Mouse (Mus musculus): ENCODE measurements at regions not wholly inside any gene's neighbourhood (a gene's known extent, or its start where the extent isn't known, plus 50 kb on each side); places are given as distances from the start of the nearest gene placed in this dataset.

DNA sequence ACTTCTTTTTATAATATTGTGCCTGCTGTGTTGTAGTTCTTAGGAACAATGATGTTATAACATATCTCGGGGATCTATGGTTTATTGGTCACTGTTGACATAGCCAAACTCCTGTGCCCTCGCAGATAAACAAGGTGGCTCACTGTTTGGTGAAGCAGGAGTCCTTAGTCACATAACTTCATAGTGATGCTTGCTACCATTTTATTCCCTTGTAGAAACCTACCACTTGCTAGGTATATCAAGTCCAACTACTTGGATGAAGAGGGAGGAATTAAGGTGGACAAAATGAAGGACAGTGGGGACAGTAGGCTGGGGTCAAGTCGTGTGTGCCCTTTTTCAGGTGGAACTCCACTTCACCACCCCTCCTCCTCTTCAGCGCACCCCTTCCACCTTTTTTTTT, 146.7 kb upstream of the Bcl6 start:
- H3K9ac ChIP-seq (ENCODE audit: low read length) = no peak overlapping the region
- H3K9me3 ChIP-seq (ENCODE audit: control insufficient read depth, low read length) = no peaks in the 10 kb centered on the region
- WGBS = 86% methylated on average over 4 of the region's 4 CpGs
- H3K4me2 ChIP-seq (ENCODE audit: low read length) = no peak overlapping the region
- peaks cover 4% of the 10 kb centered on the region in 2 experiments; a peak in 3 of 4 replicates for H3K4me1 ChIP-seq (ENCODE audit: control insufficient read depth in 2 of 2, insufficient read depth in 2 of 2, low read length in 2 of 2)
- H3K27me3 ChIP-seq (ENCODE audit: control insufficient read depth, insufficient read depth, low read length) = no peaks in the 10 kb centered on the region
- H3K27ac ChIP-seq (replicated peaks in 1 of 2; ENCODE audit: control insufficient read depth in 1 of 2, insufficient read depth in 1 of 2, low read depth in 2 of 2, low read length in 2 of 2) = no peak overlapping the region
- no peaks in the 10 kb centered on the region for H3K36me3 ChIP-seq (ENCODE audit: control insufficient read depth, insufficient read depth, low read length)
- H3K4me3 ChIP-seq (ENCODE audit: control insufficient read depth in 1 of 2, insufficient read depth in 1 of 2, low read depth in 1 of 2, low read length in 2 of 2) = no peak overlapping the region
- ATAC-seq (ENCODE audit: insufficient number of reproducible peaks, insufficient read depth, low FRiP score, low read depth) = no peak

DNA sequence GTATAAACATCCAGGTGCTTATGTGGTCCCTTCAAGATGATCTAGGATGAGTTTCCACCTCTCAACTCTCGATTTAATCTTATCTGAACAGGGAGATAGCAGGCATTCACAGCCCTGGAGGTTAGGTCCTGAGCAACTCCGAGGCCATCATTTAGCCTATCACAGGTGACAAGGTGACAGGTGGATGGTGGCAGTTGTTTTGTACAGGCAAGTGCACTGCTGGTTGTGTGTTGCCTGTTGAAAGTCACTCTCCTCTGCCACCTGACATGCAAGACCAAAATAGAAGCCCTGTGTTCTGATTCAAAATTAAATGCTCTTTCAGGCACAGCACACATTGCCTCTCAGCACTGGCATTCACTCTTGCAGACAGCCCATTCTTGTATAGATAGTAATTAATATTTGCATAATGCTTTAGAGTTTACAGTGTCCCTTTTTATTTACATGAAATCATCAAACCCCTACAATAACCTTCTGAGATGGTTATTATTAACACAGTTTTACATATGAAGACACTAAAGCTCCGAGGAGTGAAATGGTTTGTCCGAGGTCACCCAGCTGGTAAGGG, 145.9 kb upstream of the Bcl6 start:
- H3K9me3 ChIP-seq (ENCODE audit: control insufficient read depth, low read length) = no peaks in the 10 kb centered on the region
- WGBS = 50% methylated on average over 4 of the region's 4 CpGs
- H3K9ac ChIP-seq (ENCODE audit: low read length) = no peak overlapping the region
- H3K36me3 ChIP-seq (ENCODE audit: control insufficient read depth, insufficient read depth, low read length) = no peaks in the 10 kb centered on the region
- H3K27ac ChIP-seq (replicated peaks in 1 of 2; ENCODE audit: control insufficient read depth in 1 of 2, insufficient read depth in 1 of 2, low read depth in 2 of 2, low read length in 2 of 2) = no peak overlapping the region
- no peaks in the 10 kb centered on the region for H3K27me3 ChIP-seq (ENCODE audit: control insufficient read depth, insufficient read depth, low read length)
- H3K4me1 ChIP-seq (ENCODE audit: control insufficient read depth in 2 of 2, insufficient read depth in 2 of 2, low read length in 2 of 2) = peaks cover 4 to 5% of the 10 kb centered on the region in 2 experiments; a peak in 3 of 4 replicates
- H3K4me3 ChIP-seq (ENCODE audit: control insufficient read depth in 1 of 2, insufficient read depth in 1 of 2, low read depth in 1 of 2, low read length in 2 of 2) = no peak overlapping the region
- no peak for ATAC-seq (ENCODE audit: insufficient number of reproducible peaks, insufficient read depth, low FRiP score, low read depth)
- no peak overlapping the region for H3K4me2 ChIP-seq (ENCODE audit: low read length)

DNA sequence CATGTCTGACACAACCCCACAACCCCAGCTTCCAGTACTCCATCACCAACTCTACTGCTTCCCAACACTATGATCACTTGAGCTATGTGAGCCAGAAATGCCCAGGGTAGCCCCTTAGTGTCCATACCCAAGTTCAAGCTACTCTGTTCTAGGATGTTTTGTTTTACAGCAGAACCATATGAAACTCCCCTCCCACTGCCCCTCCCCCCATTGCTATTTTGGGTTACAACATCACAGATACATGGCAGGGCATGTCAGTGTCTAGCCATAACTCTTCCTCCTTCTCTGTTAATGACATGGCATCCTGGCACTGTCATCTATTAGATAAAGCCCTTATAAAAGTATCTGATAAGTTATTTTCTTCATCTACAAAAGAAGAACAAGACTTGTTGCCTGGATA, 142.0 kb upstream of the Bcl6 start:
- Histone ChIP-seq H3K4me3 (ENCODE audit: control insufficient read depth in 1 of 2, insufficient read depth in 1 of 2, low read depth in 1 of 2, low read length in 2 of 2) (no peak overlapping the region), H3K9me3 (ENCODE audit: control insufficient read depth, low read length) (no peaks in the 10 kb centered on the region), H3K36me3 (ENCODE audit: control insufficient read depth, insufficient read depth, low read length) (no peaks in the 10 kb centered on the region), H3K4me2 (ENCODE audit: low read length) (no peak overlapping the region), H3K4me1 (ENCODE audit: control insufficient read depth in 2 of 2, insufficient read depth in 2 of 2, low read length in 2 of 2) (peaks cover 4 to 5% of the 10 kb centered on the region in 2 experiments; a peak in 3 of 4 replicates), H3K27ac (replicated peaks in 1 of 2; ENCODE audit: control insufficient read depth in 1 of 2, insufficient read depth in 1 of 2, low read depth in 2 of 2, low read length in 2 of 2) (no peak overlapping the region), H3K27me3 (ENCODE audit: control insufficient read depth, insufficient read depth, low read length) (no peaks in the 10 kb centered on the region), H3K9ac (ENCODE audit: low read length) (no peak overlapping the region)
- ATAC-seq (ENCODE audit: insufficient number of reproducible peaks, insufficient read depth, low FRiP score, low read depth) = no peak

DNA sequence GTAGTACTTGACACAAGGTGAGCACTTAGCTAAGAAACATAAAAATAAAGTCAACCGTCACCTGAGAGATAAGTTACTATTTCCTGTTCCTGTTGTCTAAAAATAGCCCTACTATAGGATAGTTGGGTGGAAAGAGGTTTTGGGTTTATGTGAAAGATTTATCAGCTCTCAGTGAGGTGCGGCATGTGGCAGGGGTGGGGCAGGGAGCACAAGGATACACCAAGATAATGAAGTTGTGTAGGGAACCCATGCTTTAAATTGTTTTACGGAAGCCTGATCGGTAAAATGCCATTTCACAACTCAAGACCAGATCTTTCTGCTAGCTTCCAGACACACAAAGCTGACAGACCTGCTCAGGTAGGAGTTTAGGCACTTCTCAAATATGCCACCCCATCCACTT, 141.0 kb upstream of the Bcl6 start:
- no peak for ATAC-seq (ENCODE audit: insufficient number of reproducible peaks, insufficient read depth, low FRiP score, low read depth)

DNA sequence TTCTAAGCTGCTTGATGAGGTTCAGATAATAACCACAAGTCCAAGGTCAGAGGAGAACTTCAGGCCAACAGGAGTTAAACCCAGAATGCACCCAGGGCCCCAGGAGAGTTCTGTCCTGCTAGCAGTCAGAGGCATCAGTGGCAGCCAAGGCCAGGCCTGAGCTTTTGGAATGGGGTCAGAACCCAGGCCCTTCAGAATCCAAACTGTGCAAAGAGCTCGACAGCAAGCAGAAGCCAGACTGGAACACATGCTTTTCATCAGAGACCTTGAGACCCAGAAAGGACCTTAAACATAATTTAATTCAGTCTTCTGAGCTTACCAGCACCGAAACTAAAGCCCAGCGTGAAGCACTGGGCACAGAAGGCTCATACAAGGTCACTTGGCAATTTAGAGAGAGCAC, 139.9 kb upstream of the Bcl6 start:
- Histone ChIP-seq H3K9ac (ENCODE audit: low read length) (no peak overlapping the region), H3K9me3 (ENCODE audit: control insufficient read depth, low read length) (no peaks in the 10 kb centered on the region), H3K27ac (replicated peaks in 1 of 2; ENCODE audit: control insufficient read depth in 1 of 2, insufficient read depth in 1 of 2, low read depth in 2 of 2, low read length in 2 of 2) (no peak overlapping the region), H3K4me1 (ENCODE audit: control insufficient read depth in 2 of 2, insufficient read depth in 2 of 2, low read length in 2 of 2) (peaks cover 0 to 5% of the 10 kb centered on the region in 2 experiments; a peak in 2 of 4 replicates), H3K4me2 (ENCODE audit: low read length) (no peak overlapping the region), H3K4me3 (ENCODE audit: control insufficient read depth in 1 of 2, insufficient read depth in 1 of 2, low read depth in 1 of 2, low read length in 2 of 2) (no peak overlapping the region), H3K36me3 (ENCODE audit: control insufficient read depth, insufficient read depth, low read length) (no peaks in the 10 kb centered on the region), H3K27me3 (ENCODE audit: control insufficient read depth, insufficient read depth, low read length) (no peaks in the 10 kb centered on the region)
- 65% methylated on average over 3 of the region's 3 CpGs for WGBS
- no peak for ATAC-seq (ENCODE audit: insufficient number of reproducible peaks, insufficient read depth, low FRiP score, low read depth)

More for the DNA sequence above, 141.0 kb upstream of the Bcl6 start:
- Histone ChIP-seq H3K4me3 (ENCODE audit: control insufficient read depth in 1 of 2, insufficient read depth in 1 of 2, low read depth in 1 of 2, low read length in 2 of 2) (no peak overlapping the region), H3K9ac (ENCODE audit: low read length) (no peak overlapping the region), H3K27ac (replicated peaks in 1 of 2; ENCODE audit: control insufficient read depth in 1 of 2, insufficient read depth in 1 of 2, low read depth in 2 of 2, low read length in 2 of 2) (no peak overlapping the region), H3K4me2 (ENCODE audit: low read length) (no peak overlapping the region), H3K27me3 (ENCODE audit: control insufficient read depth, insufficient read depth, low read length) (no peaks in the 10 kb centered on the region), H3K4me1 (ENCODE audit: control insufficient read depth in 2 of 2, insufficient read depth in 2 of 2, low read length in 2 of 2) (peaks cover 4 to 5% of the 10 kb centered on the region in 2 experiments; a peak in 3 of 4 replicates), H3K9me3 (ENCODE audit: control insufficient read depth, low read length) (no peaks in the 10 kb centered on the region), H3K36me3 (ENCODE audit: control insufficient read depth, insufficient read depth, low read length) (no peaks in the 10 kb centered on the region)
- WGBS = 71% methylated on average over 4 of the region's 4 CpGs

DNA sequence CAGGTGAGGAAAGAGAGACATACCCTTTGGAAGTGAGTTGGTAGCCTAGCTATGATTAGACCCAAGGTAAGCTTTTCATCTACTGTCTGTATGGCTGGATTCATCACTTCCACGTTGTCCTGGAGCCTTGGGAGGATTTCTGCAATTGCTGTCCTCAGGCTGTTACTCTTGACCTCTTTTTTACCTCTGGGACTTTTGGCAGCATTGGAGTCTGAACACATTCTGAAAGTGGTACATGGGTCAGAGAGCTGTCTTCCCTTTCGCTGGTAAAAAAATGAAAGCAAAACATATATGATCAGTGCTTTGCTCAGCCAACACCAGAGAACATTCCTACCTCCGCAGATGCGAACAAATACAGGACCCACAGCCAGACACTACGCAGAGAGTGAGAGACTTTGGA, 136.1 kb upstream of the Bcl6 start:
- no peak for ATAC-seq (ENCODE audit: insufficient number of reproducible peaks, insufficient read depth, low FRiP score, low read depth)

DNA sequence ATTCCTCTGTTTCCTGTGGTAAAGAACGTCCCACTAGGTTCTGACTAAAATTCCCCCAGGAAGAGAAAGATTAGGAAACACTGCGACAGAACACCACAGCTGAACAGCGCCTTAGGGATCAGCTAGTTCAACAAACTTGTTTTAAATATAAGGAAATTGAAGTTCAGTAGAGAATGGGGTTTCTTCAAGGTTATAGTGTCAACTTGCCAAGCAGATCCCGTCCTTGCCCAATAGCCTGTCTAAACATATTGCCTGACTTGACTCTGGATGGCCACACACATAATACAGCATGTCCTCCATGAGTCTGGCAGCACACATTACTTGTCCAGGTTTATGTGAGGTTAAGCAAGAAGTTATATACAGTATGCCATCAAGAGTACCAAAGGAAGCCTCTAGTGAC, 135.4 kb upstream of the Bcl6 start:
- 72% methylated on average over 4 of the region's 4 CpGs for WGBS
- no peaks in the 10 kb centered on the region for H3K27me3 ChIP-seq (ENCODE audit: control insufficient read depth, insufficient read depth, low read length)
- H3K4me1 ChIP-seq (ENCODE audit: control insufficient read depth in 2 of 2, insufficient read depth in 2 of 2, low read length in 2 of 2) = no peaks in the 10 kb centered on the region; a peak in 1 of 4 replicates
- no peaks in the 10 kb centered on the region for H3K9me3 ChIP-seq (ENCODE audit: control insufficient read depth, low read length)
- H3K9ac ChIP-seq (ENCODE audit: low read length) = no peak overlapping the region
- no peaks in the 10 kb centered on the region for H3K36me3 ChIP-seq (ENCODE audit: control insufficient read depth, insufficient read depth, low read length)
- H3K27ac ChIP-seq (replicated peaks in 1 of 2; ENCODE audit: control insufficient read depth in 1 of 2, insufficient read depth in 1 of 2, low read depth in 2 of 2, low read length in 2 of 2) = no peak overlapping the region
- no peak for ATAC-seq (ENCODE audit: insufficient number of reproducible peaks, insufficient read depth, low FRiP score, low read depth)
- H3K4me3 ChIP-seq (ENCODE audit: control insufficient read depth in 1 of 2, insufficient read depth in 1 of 2, low read depth in 1 of 2, low read length in 2 of 2) = no peak overlapping the region
- no peak overlapping the region for H3K4me2 ChIP-seq (ENCODE audit: low read length)

More for the DNA sequence above, 136.1 kb upstream of the Bcl6 start:
- no peak overlapping the region for H3K4me3 ChIP-seq (ENCODE audit: control insufficient read depth in 1 of 2, insufficient read depth in 1 of 2, low read depth in 1 of 2, low read length in 2 of 2)
- no peaks in the 10 kb centered on the region; a peak in 1 of 4 replicates for H3K4me1 ChIP-seq (ENCODE audit: control insufficient read depth in 2 of 2, insufficient read depth in 2 of 2, low read length in 2 of 2)
- no peaks in the 10 kb centered on the region for H3K27me3 ChIP-seq (ENCODE audit: control insufficient read depth, insufficient read depth, low read length)
- no peak overlapping the region for H3K9ac ChIP-seq (ENCODE audit: low read length)
- H3K36me3 ChIP-seq (ENCODE audit: control insufficient read depth, insufficient read depth, low read length) = no peaks in the 10 kb centered on the region
- H3K4me2 ChIP-seq (ENCODE audit: low read length) = no peak overlapping the region
- no peak overlapping the region for H3K27ac ChIP-seq (replicated peaks in 1 of 2; ENCODE audit: control insufficient read depth in 1 of 2, insufficient read depth in 1 of 2, low read depth in 2 of 2, low read length in 2 of 2)
- 86% methylated on average over 5 of the region's 5 CpGs for WGBS
- H3K9me3 ChIP-seq (ENCODE audit: control insufficient read depth, low read length) = no peaks in the 10 kb centered on the region

DNA sequence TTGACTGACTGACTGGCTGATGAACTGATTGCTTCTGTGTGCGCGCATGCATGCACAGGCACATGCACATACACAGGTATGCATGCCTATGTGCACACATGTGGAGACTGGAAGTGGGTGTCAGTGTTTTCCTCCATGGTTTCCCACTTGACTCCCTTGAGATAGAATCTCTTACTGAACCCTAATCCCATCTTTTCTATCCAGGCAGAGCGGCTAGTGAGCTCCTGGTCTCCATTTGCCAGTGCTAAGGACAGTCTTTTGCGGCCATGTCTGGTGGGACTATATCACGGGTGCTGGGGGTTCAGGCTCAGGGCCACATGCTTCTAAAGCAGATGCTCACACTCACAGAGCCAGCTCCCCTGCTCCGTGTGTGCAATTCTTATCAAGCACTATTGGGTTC, 133.0 kb upstream of the Bcl6 start:
- no peaks in the 10 kb centered on the region for H3K4me1 ChIP-seq (ENCODE audit: control insufficient read depth in 2 of 2, insufficient read depth in 2 of 2, low read length in 2 of 2)
- no peaks in the 10 kb centered on the region for H3K9me3 ChIP-seq (ENCODE audit: control insufficient read depth, low read length)
- no peak overlapping the region for H3K27ac ChIP-seq (replicated peaks in 1 of 2; ENCODE audit: control insufficient read depth in 1 of 2, insufficient read depth in 1 of 2, low read depth in 2 of 2, low read length in 2 of 2)
- WGBS = 87% methylated on average over 6 of the region's 6 CpGs
- no peaks in the 10 kb centered on the region for H3K27me3 ChIP-seq (ENCODE audit: control insufficient read depth, insufficient read depth, low read length)
- ATAC-seq (ENCODE audit: insufficient number of reproducible peaks, insufficient read depth, low FRiP score, low read depth) = no peak
- H3K4me3 ChIP-seq (ENCODE audit: control insufficient read depth in 1 of 2, insufficient read depth in 1 of 2, low read depth in 1 of 2, low read length in 2 of 2) = no peak overlapping the region
- no peak overlapping the region for H3K9ac ChIP-seq (ENCODE audit: low read length)
- H3K4me2 ChIP-seq (ENCODE audit: low read length) = no peak overlapping the region
- no peaks in the 10 kb centered on the region for H3K36me3 ChIP-seq (ENCODE audit: control insufficient read depth, insufficient read depth, low read length)

Data from heart, embryonic 14.5 days (tissue).